Mouse (Mus musculus): ENCODE measurements around the gene Tmem54.

DNA sequence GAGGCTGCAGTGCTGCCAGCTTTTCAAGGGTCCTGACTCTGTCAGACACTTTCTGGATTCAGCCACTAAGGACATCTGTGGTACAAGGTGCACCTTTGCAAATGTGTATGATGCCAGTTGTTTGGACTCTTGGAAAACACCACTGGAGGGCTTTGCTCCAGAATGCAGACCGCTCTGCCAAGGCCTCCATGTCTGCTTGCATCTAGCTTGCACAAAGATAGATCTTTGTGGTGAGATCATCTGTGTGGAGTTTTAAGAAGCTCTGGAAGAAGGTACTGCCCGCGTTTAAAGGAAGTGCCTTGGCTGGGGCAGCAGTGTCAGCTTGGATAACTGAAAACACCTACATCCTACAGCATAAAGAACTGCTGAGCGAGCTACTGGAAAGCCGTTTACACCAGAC, 38.2 kb downstream of the Tmem54 start:
- TF ChIP-seq CTCF (IDR thresholded peaks at IDR 0.05; ENCODE audit: borderline replicate concordance, insufficient read depth, low read depth, low read length) (no peak), POLR2A (IDR thresholded peaks at IDR 0.05; ENCODE audit: borderline replicate concordance, insufficient read depth, low read length) (no peak)

Data from cerebellum, adult 2 months (tissue).